Mouse (Mus musculus) forebrain, embryonic 11.5 days (tissue): ENCODE data around the gene Srsf4. TPM values are rescaled to one million over a fixed set of nuclear protein-coding genes. Genes with fewer than 3 reads are reported as not detected.

Experiments used
- ATAC-seq: fragments of 200-750 bp; cut with Nextera tagmentation; replicated peaks from 2 replicates; pipeline ENCODE4 v1.8.0; 2017; ENCODE audit warnings: moderate TSS enrichment; ENCODE audit not compliant: low FRiP score
- DNase-seq: peaks from one replicate; pipeline ENCODE4 v3.0.0-alpha.2; 2017; ENCODE audit warnings: low spot score
- H3K27ac ChIP-seq: fragments of 300-500 bp; sonication (generic); 2 replicates; pipeline ENCODE4 v1.5.1; 2014; ENCODE audit warnings: low read depth, low read length
- H3K27me3 ChIP-seq: fragments of 300-500 bp; sonication (generic); 2 replicates; pipeline ENCODE4 v1.6.1; 2014; ENCODE audit warnings: mild to moderate bottlenecking, low read length, mixed read lengths; ENCODE audit not compliant: control insufficient read depth, insufficient read depth
- H3K36me3 ChIP-seq: fragments of 300-500 bp; sonication (generic); 2 replicates; pipeline ENCODE4 v1.6.1; 2014; ENCODE audit warnings: mild to moderate bottlenecking, low read length, moderate library complexity, mixed read lengths; ENCODE audit not compliant: control insufficient read depth, insufficient read depth
- H3K4me1 ChIP-seq: fragments of 300-500 bp; sonication (generic); replicated peaks from 2 replicates; pipeline ENCODE4 v1.6.1; 2014; ENCODE audit warnings: low read length, mixed read lengths; ENCODE audit not compliant: control insufficient read depth, insufficient read depth
- H3K4me2 ChIP-seq: fragments of 300-500 bp; sonication (generic); 2 replicates; pipeline ENCODE4 v1.6.1; 2014; ENCODE audit warnings: low read depth, mild to moderate bottlenecking, low read length, moderate library complexity, mixed read lengths; ENCODE audit not compliant: severe bottlenecking
- H3K4me3 ChIP-seq: fragments of 300-500 bp; sonication (generic); 2 replicates; pipeline ENCODE4 v1.5.1; 2014; ENCODE audit warnings: low read depth, low read length
- H3K9ac ChIP-seq: fragments of 300-500 bp; sonication (generic); 2 replicates; pipeline ENCODE4 v1.6.1; 2014; ENCODE audit warnings: low read length
- H3K9me3 ChIP-seq: fragments of 300-500 bp; sonication (generic); 2 replicates; pipeline ENCODE4 v1.6.1; 2016; ENCODE audit warnings: low read length, mixed read lengths; ENCODE audit not compliant: control insufficient read depth
- whole genome bisulfite sequencing: fragments of 180-500 bp; shearing (Covaris S2); extraction: QIAGEN DNeasy Blood & Tissue Kit; methylation state at CpG from one replicate; pipeline ENCODE4 v1.1.7; 2014; 5-methylcytosine and 5-hydroxymethylcytosine counted together
- polyA plus RNA-seq: library from polyadenylated mRNA; unstranded; fragments of >200 nt; fragmentation: Nextera tagmentation; extraction: Ambion mirVana; gene quantifications from 2 replicates; pipeline ENCODE4 v1.2.1, GENCODE M21; 2014

Gene Srsf4
- polyA plus RNA-seq, 1 experiment from 2014 or later: 191 TPM

DNA sequence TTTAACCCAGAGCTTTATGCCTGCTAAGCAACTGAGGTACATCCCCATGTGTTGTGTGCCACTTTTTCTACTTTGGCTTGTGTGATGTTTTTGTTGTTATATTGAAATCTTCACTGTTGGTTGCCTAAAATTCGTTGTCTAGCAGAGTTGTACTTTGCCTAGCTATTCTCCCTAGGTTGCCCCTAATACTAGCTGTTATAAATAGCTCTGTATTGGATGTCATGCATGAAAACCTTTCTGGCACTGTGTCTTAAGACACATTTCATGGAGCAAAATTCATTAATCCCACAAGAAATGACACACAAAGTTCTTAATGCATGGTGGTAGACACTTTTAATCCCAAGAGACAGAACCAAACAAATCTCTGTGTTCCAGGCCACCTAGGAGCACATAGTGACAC is 6.3 kb downstream of the Srsf4 start:
- no peak overlapping the region for H3K4me3 ChIP-seq
- H3K27ac ChIP-seq: no peak overlapping the region
- no peak overlapping the region for H3K4me2 ChIP-seq
- no peak overlapping the region for H3K9ac ChIP-seq
- H3K36me3 ChIP-seq: no peaks in the 10 kb centered on the region; the same call in 1 of the 2 replicates
- H3K9me3 ChIP-seq: no peaks in the 10 kb centered on the region
- peaks cover 6% of the 10 kb centered on the region; the same call in 1 of the 2 replicates for H3K4me1 ChIP-seq
- no peak for DNase-seq
- H3K27me3 ChIP-seq: no peaks in the 10 kb centered on the region
- ATAC-seq: no peak
- WGBS: 91% methylated on average over 1 of the region's 1 CpGs

DNA sequence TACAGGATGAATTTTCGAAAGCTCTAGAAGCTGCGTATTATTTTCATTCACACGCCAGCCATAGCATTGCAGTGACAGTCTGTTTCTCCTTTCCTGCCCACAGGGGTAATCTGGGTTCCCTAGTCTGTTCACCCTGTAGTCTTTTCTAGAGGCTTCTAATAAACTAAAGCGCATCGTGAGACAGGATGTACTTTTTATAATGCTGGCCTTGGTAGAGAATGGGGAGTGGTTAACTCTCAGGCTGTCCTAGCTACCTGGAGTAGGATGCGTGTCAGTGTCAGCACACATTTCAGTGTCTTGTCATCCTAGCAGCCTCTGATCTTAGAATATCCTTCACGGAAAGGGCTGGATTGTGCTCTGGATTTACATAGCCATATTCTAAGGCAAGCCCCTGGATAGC is 7.9 kb downstream of the Srsf4 start:
- Histone ChIP-seq H3K4me1 (peaks cover 5% of the 10 kb centered on the region; the same call in 1 of the 2 replicates), H3K9ac (no peak overlapping the region), H3K36me3 (no peaks in the 10 kb centered on the region; the same call in 1 of the 2 replicates), H3K9me3 (no peaks in the 10 kb centered on the region), H3K4me3 (no peak overlapping the region), H3K27ac (no peak overlapping the region), H3K27me3 (no peaks in the 10 kb centered on the region), H3K4me2 (no peak overlapping the region)
- WGBS: 89% methylated on average over 7 of the region's 7 CpGs
- no peak for ATAC-seq
- DNase-seq: no peak

- Histone ChIP-seq H3K4me1 (no peaks in the 10 kb centered on the region; the same call in 1 of the 2 replicates), H3K4me3 (no peak overlapping the region), H3K9ac (no peak overlapping the region), H3K9me3 (no peaks in the 10 kb centered on the region), H3K36me3 (no peaks in the 10 kb centered on the region; the same call in 1 of the 2 replicates), H3K27me3 (no peaks in the 10 kb centered on the region), H3K4me2 (no peak overlapping the region), H3K27ac (no peak overlapping the region)
- no peak for DNase-seq
- no peak for ATAC-seq
- WGBS: 78% methylated on average over 6 of the region's 6 CpGs
These were observed 10.2 kb downstream of the Srsf4 start for GRCm38 (mm10) chr4:131883571-131883970.

GRCm38 (mm10) chr4:131885376-131885775 is 12.0 kb downstream of the Srsf4 start:
- Histone ChIP-seq H3K9me3 (no peaks in the 10 kb centered on the region), H3K9ac (no peak overlapping the region), H3K4me2 (no peak overlapping the region), H3K4me1 (no peaks in the 10 kb centered on the region; the same call in 1 of the 2 replicates), H3K4me3 (no peak overlapping the region), H3K27ac (no peak overlapping the region), H3K27me3 (no peaks in the 10 kb centered on the region), H3K36me3 (no peaks in the 10 kb centered on the region; the same call in 1 of the 2 replicates)
- no peak for DNase-seq
- ATAC-seq: no peak
- 81% methylated on average over 6 of the region's 6 CpGs for WGBS

DNA sequence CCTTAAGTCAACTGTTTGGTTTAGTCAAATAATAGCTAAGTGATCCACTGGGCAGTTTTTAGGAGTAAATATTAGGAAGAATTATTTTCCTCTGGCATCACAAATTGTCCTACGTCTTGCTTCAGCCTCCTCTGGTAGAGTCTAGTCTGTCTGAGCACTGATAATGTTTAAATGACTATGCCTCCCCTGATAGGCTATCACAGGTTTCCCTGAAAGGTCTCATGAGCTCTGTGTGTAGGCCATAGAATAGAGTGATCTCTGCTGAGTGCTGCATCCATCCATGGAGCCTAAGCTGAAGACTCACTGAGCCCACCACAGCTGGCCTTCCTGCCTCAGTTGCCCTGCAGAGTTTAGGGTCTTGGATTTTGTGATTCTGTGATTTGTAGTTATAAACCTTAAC is 15.1 kb downstream of the Srsf4 start:
- Histone ChIP-seq H3K9ac (no peak overlapping the region), H3K4me2 (no peak overlapping the region), H3K36me3 (peaks cover 7% of the 10 kb centered on the region; the same call in 1 of the 2 replicates), H3K27ac (no peak overlapping the region), H3K9me3 (no peaks in the 10 kb centered on the region), H3K4me1 (no peaks in the 10 kb centered on the region; the same call in 1 of the 2 replicates), H3K27me3 (no peaks in the 10 kb centered on the region), H3K4me3 (no peak overlapping the region)
- WGBS: 87% methylated on average over 1 of the region's 1 CpGs
- ATAC-seq (no peak), DNase-seq (no peak)

DNA sequence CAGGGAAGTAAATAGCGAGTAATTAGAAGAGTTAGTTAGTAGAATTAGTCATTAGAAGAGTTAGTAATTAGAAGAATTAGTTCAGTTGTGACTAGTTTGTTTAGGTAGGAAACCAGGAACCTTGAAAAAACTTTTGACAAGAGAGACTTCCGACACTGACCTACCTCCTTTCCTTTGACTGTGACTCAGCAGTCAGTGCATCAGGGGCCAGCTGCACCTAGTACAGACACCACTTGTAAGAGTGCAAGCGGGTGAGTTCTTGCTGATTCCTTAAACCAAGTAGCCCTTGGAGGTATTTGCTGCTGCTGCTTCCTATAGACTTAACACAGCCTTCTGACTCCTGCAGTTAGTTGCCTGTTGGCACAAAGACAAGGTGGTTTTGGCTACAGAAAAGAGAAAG is 17.3 kb downstream of the Srsf4 start:
- no peak for DNase-seq
- ATAC-seq: no peak
- Histone ChIP-seq H3K4me1 (no peaks in the 10 kb centered on the region), H3K27ac (no peak overlapping the region), H3K4me2 (no peak overlapping the region), H3K27me3 (no peaks in the 10 kb centered on the region), H3K4me3 (no peak overlapping the region), H3K9me3 (no peaks in the 10 kb centered on the region), H3K9ac (no peak overlapping the region), H3K36me3 (peaks cover 17% of the 10 kb centered on the region)
- 91% methylated on average over 3 of the region's 3 CpGs for WGBS

DNA sequence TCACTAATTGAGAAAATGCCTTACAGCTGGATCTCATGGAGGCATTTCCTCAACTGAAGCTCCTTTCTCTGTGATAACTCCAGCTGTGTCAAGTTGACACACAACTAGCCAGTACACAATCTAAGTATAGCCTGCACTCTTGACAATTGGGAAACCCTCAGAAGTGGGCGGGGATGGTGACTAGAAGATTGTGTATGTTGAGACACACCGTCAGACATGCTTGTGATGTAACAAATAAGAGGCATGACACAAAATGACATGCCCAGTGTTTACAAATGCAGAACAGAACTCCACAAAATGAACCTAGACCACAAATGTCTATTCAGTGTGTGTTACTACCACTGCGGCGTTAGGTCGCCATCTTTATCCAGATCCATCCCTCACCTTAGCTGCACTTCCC is 23.7 kb downstream of the Srsf4 start:
- no peak for ATAC-seq
- 98% methylated on average over 5 of the region's 5 CpGs for WGBS
- Histone ChIP-seq H3K4me2 (no peak overlapping the region), H3K9me3 (no peaks in the 10 kb centered on the region), H3K27ac (no peak overlapping the region), H3K27me3 (no peaks in the 10 kb centered on the region), H3K9ac (no peak overlapping the region), H3K4me3 (no peak overlapping the region), H3K4me1 (0 out of 2 replicates have a peak, but pooled peaks cover 1% of the 10 kb centered on the region), H3K36me3 (peaks cover 45% of the 10 kb centered on the region)
- no peak for DNase-seq

- Histone ChIP-seq H3K27me3 (no peaks in the 10 kb centered on the region), H3K27ac (no peak overlapping the region), H3K4me3 (no peak overlapping the region), H3K36me3 (peaks cover 43% of the 10 kb centered on the region), H3K9me3 (no peaks in the 10 kb centered on the region), H3K4me1 (0 out of 2 replicates have a peak, but pooled peaks cover 1% of the 10 kb centered on the region), H3K9ac (no peak overlapping the region), H3K4me2 (no peak overlapping the region)
- no peak for DNase-seq
- WGBS: 97% methylated on average over 8 of the region's 8 CpGs
- no peak for ATAC-seq
These were observed 24.4 kb downstream of the Srsf4 start for GRCm38 (mm10) chr4:131897787-131898186.

- Histone ChIP-seq H3K9me3 (no peaks in the 10 kb centered on the region), H3K27me3 (no peaks in the 10 kb centered on the region), H3K4me3 (no peak overlapping the region), H3K4me2 (no peak overlapping the region), H3K36me3 (peaks cover 38% of the 10 kb centered on the region), H3K9ac (no peak overlapping the region), H3K27ac (no peak overlapping the region), H3K4me1 (0 out of 2 replicates have a peak, but pooled peaks cover 1% of the 10 kb centered on the region)
- 91% methylated on average over 12 of the region's 12 CpGs for WGBS
- ATAC-seq (no peak), DNase-seq (no peak)
These were observed 25.2 kb downstream of the Srsf4 start for GRCm38 (mm10) chr4:131898503-131899179.
